Mouse (Mus musculus): ENCODE measurements at regions not wholly inside any gene's neighbourhood (a gene's known extent, or its start where the extent isn't known, plus 50 kb on each side); places are given as distances from the start of the nearest gene placed in this dataset.

DNA sequence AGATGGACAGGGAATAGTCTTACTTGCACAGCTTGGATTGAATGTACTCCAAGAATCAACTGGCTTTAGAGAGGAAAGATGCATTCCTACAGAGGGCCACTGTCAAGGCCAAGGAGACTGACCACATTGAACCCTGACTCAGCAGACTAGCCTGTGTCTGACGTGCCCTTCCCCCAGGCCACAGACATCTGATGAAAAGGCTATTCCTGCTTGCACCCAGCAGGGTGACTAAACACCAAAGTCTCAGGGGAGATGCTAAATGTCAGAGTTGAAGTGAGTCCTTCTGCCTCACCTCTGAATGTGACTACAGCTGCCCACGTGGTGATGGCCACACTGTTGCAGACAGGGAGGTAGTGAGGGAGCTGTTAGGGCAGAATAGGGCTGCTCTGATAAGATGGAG, 140.2 kb upstream of the Fggy start:
- Histone ChIP-seq H3K4me3 (ENCODE audit: low read depth, low read length) (no peak overlapping the region), H3K4me2 (replicated peaks; ENCODE audit: low read depth) (no peak overlapping the region), H3K27me3 (ENCODE audit: control insufficient read depth, insufficient read depth, low read length) (no peaks in the 10 kb centered on the region), H3K27ac (replicated peaks) (no peak overlapping the region), H3K9me3 (ENCODE audit: control insufficient read depth, low read length) (0 out of 2 replicates have a peak, but pooled peaks cover 4% of the 10 kb centered on the region), H3K4me1 (replicated peaks; ENCODE audit: control insufficient read depth, insufficient read depth) (no peaks in the 10 kb centered on the region), H3K9ac (ENCODE audit: low read length) (no peak overlapping the region), H3K36me3 (ENCODE audit: control insufficient read depth, insufficient read depth, low read length) (no peaks in the 10 kb centered on the region)
- no peak for ATAC-seq (ENCODE audit: low FRiP score, low TSS enrichment)
- TF ChIP-seq EP300 (optimal IDR thresholded peaks at IDR 0.05) (no peak), CTCF (IDR thresholded peaks at IDR 0.05; ENCODE audit: low read depth) (no peak)
- 54% methylated on average over 2 of the region's 2 CpGs for WGBS
- no peak for DNase-seq (ENCODE audit: low spot score)

DNA sequence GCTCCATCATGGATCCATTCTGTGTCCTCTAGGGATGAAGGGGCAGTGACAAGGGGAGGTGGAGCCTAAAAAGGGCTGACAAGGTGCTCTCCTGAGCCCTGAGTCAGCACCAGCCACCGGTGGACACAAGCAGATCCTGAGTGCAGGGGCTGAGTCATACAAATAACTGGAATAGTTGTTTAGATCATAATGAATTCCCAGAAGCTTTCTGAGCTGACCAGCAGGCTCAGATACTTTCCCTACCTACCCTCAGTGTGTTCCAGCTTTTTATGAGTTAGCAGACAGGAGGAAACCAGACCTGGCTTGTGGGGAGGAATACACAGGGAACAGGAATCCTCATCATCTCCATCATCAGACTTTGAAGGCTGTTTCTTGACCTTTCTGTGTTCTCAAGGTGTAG, 130.7 kb upstream of the Fggy start:
- no peaks in the 10 kb centered on the region for H3K9me3 ChIP-seq (ENCODE audit: control insufficient read depth, low read length)
- H3K36me3 ChIP-seq (ENCODE audit: control insufficient read depth, insufficient read depth, low read length) = no peaks in the 10 kb centered on the region
- no peaks in the 10 kb centered on the region for H3K4me1 ChIP-seq (replicated peaks; ENCODE audit: control insufficient read depth, insufficient read depth)
- DNase-seq (ENCODE audit: low spot score) (no peak), ATAC-seq (ENCODE audit: low FRiP score, low TSS enrichment) (no peak)
- no peak overlapping the region for H3K27ac ChIP-seq (replicated peaks)
- no peak overlapping the region for H3K9ac ChIP-seq (ENCODE audit: low read length)
- no peak overlapping the region for H3K4me3 ChIP-seq (ENCODE audit: low read depth, low read length)
- no peaks in the 10 kb centered on the region for H3K27me3 ChIP-seq (ENCODE audit: control insufficient read depth, insufficient read depth, low read length)
- 7% methylated on average over 1 of the region's 1 CpGs for WGBS
- H3K4me2 ChIP-seq (replicated peaks; ENCODE audit: low read depth) = no peak overlapping the region
- TF ChIP-seq CTCF (IDR thresholded peaks at IDR 0.05; ENCODE audit: low read depth) (no peak), EP300 (optimal IDR thresholded peaks at IDR 0.05) (no peak)

DNA sequence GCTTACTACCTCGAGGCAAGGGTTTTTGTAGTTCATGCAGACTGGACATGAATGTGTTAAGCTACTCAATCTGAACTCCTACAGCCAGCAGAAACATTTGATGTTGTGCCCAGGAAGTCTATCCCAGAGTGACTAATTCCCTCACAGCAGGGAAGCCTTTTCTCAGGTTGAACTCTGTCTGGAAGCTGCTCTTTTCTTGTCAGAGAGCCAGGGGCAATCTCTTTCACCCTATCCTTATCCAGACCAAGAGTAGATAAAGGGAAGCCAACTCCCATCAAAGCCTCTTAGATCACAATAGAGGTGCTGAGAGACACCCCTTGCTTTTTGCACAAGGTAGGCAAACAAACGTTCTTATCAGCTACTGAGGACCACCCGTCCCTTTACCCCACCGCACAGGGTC, 122.8 kb upstream of the Fggy start:
- peak; percentile 22 for DNase-seq (ENCODE audit: low spot score)
- H3K4me2 ChIP-seq (replicated peaks; ENCODE audit: low read depth) = no peak overlapping the region
- H3K9me3 ChIP-seq (ENCODE audit: control insufficient read depth, low read length) = no peaks in the 10 kb centered on the region
- H3K4me1 ChIP-seq (replicated peaks; ENCODE audit: control insufficient read depth, insufficient read depth) = no peaks in the 10 kb centered on the region; the same call in 1 of the 2 replicates
- ATAC-seq (ENCODE audit: low FRiP score, low TSS enrichment) = peak; percentile 80
- TF ChIP-seq CTCF (IDR thresholded peaks at IDR 0.05; ENCODE audit: low read depth) (no peak), EP300 (optimal IDR thresholded peaks at IDR 0.05) (no peak)
- H3K27me3 ChIP-seq (ENCODE audit: control insufficient read depth, insufficient read depth, low read length) = no peaks in the 10 kb centered on the region
- no peaks in the 10 kb centered on the region for H3K36me3 ChIP-seq (ENCODE audit: control insufficient read depth, insufficient read depth, low read length)
- no peak overlapping the region for H3K4me3 ChIP-seq (ENCODE audit: low read depth, low read length)
- H3K9ac ChIP-seq (ENCODE audit: low read length) = no peak overlapping the region
- 27% methylated on average over 4 of the region's 4 CpGs for WGBS
- H3K27ac ChIP-seq (replicated peaks) = no peak overlapping the region

DNA sequence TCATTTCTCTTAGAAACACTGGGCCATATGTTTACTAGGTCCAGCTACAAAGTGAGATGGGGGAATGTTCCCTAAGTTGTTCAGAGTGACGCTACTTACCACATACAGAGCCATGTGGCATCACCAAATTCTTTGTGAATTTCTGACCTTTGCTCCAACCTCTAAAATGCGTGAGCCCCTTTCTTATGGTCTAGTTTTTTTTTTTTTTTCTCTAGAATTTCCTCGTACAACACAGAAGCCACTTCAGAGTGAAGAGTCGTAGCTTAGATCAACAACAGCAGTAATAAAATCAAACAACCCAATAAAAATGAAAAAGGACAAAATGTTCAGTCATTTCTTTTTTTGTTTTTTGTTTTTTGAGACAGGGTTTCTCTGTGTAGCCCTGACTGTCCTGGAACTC, 122.2 kb upstream of the Fggy start:
- H3K9ac ChIP-seq (ENCODE audit: low read length) = no peak overlapping the region
- H3K27ac ChIP-seq (replicated peaks) = no peak overlapping the region
- H3K4me1 ChIP-seq (replicated peaks; ENCODE audit: control insufficient read depth, insufficient read depth) = no peaks in the 10 kb centered on the region; the same call in 1 of the 2 replicates
- no peaks in the 10 kb centered on the region for H3K9me3 ChIP-seq (ENCODE audit: control insufficient read depth, low read length)
- WGBS = 62% methylated on average over 4 of the region's 4 CpGs
- H3K4me3 ChIP-seq (ENCODE audit: low read depth, low read length) = no peak overlapping the region
- TF ChIP-seq CTCF (IDR thresholded peaks at IDR 0.05; ENCODE audit: low read depth) (no peak), EP300 (optimal IDR thresholded peaks at IDR 0.05) (no peak)
- H3K4me2 ChIP-seq (replicated peaks; ENCODE audit: low read depth) = no peak overlapping the region
- no peaks in the 10 kb centered on the region for H3K27me3 ChIP-seq (ENCODE audit: control insufficient read depth, insufficient read depth, low read length)
- H3K36me3 ChIP-seq (ENCODE audit: control insufficient read depth, insufficient read depth, low read length) = no peaks in the 10 kb centered on the region
- DNase-seq (ENCODE audit: low spot score) (no peak), ATAC-seq (ENCODE audit: low FRiP score, low TSS enrichment) (no peak)

DNA sequence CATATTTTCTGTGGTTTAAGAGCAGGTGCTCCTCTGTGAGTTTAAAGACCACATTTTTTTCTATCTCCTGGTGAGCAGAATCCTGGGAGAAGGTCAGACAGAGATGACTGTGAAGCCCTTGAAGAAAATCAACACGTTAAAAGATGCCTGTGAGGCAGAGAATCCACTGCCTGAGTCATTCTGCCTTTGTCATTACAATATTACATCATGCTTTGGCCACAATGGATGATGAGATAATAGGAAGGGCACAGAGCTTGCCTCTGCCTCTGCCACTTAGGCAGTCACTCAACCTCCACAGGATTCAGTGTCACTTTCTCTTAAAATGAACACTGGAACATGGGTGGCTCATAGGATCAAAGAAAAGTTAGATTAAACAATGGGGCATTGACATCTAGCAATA, 117.5 kb upstream of the Fggy start:
- Histone ChIP-seq H3K27ac (replicated peaks) (no peak overlapping the region), H3K4me3 (ENCODE audit: low read depth, low read length) (no peak overlapping the region), H3K9me3 (ENCODE audit: control insufficient read depth, low read length) (no peaks in the 10 kb centered on the region), H3K36me3 (ENCODE audit: control insufficient read depth, insufficient read depth, low read length) (no peaks in the 10 kb centered on the region), H3K9ac (ENCODE audit: low read length) (no peak overlapping the region), H3K4me1 (replicated peaks; ENCODE audit: control insufficient read depth, insufficient read depth) (no peaks in the 10 kb centered on the region), H3K27me3 (ENCODE audit: control insufficient read depth, insufficient read depth, low read length) (no peaks in the 10 kb centered on the region), H3K4me2 (replicated peaks; ENCODE audit: low read depth) (no peak overlapping the region)
- 28% methylated on average over 1 of the region's 1 CpGs for WGBS
- ATAC-seq (ENCODE audit: low FRiP score, low TSS enrichment) (no peak), DNase-seq (ENCODE audit: low spot score) (no peak)
- TF ChIP-seq CTCF (IDR thresholded peaks at IDR 0.05; ENCODE audit: low read depth) (no peak), EP300 (optimal IDR thresholded peaks at IDR 0.05) (no peak)

DNA sequence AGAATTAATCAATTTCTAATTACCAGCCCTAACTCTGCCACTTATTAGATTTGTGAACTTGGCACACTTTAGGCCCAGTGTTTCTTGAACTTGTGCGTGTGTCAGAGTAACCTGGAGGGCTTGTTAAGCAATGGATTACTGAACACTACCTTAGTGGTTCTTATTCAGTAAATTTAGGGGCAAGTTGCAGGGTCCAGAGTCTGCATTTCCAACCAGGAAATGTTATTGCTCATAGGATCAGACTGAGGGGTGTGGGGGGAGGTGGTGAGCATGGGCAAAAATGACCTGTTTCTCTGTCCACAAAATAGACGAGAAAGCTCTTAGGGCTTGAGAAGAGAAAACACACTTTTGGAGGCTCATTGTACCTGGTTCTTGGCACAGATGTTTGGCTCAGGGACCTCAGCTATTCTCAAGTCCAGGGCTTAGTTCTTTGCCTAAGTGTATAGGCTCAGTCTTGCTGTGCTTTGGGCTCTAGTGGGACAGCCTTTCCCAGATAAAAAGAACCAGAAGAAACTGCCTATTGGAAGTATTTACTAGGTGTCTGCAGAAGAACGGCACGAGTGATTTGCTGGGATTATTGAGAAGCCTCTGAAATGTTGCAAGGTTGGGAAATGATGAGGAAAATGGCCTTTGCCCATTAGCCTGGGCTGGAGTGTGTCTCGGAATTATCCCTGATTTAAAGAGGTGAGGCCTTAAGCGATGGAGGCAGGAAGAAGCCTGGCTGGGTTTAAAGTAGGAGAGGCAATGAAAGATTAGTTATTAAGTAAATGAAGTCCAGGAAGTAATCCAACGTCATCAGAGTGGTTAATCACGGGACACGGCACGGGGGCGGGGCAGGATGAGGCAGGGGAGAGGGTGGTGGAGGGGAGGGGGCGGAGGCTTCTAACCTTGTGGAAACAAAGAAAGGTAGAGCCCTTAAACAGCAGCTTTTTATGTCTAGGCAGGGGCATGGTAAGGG, 113.2 kb upstream of the Fggy start:
- ATAC-seq (ENCODE audit: low FRiP score, low TSS enrichment) = peak; percentile 71
- no peak overlapping the region for H3K27ac ChIP-seq (replicated peaks)
- DNase-seq (ENCODE audit: low spot score) = peak; percentile 63

More for the DNA sequence above, 113.2 kb upstream of the Fggy start:
- Histone ChIP-seq H3K4me1 (replicated peaks; ENCODE audit: control insufficient read depth, insufficient read depth) (no peaks in the 10 kb centered on the region), H3K36me3 (ENCODE audit: control insufficient read depth, insufficient read depth, low read length) (no peaks in the 10 kb centered on the region), H3K27me3 (ENCODE audit: control insufficient read depth, insufficient read depth, low read length) (no peaks in the 10 kb centered on the region), H3K9me3 (ENCODE audit: control insufficient read depth, low read length) (no peaks in the 10 kb centered on the region), H3K4me2 (replicated peaks; ENCODE audit: low read depth) (no peak overlapping the region), H3K4me3 (ENCODE audit: low read depth, low read length) (no peak overlapping the region), H3K9ac (ENCODE audit: low read length) (no peak overlapping the region)
- TF ChIP-seq EP300 (optimal IDR thresholded peaks at IDR 0.05) (no peak), CTCF (IDR thresholded peaks at IDR 0.05; ENCODE audit: low read depth) (no peak)
- WGBS = 34% methylated on average over 12 of the region's 12 CpGs
